Mouse (Mus musculus) ES-Bruce4 (cell line): ENCODE results near the gene Rab8a.

Experiments used
- CTCF ChIP-seq: IDR thresholded peaks from one replicate; pipeline ENCODE4 v1.8.1; 2011; ENCODE audit warnings: low read depth, low read length
- EP300 ChIP-seq: IDR thresholded peaks from 2 replicates; pipeline ENCODE4 v1.6.1; 2011; ENCODE audit warnings: low read depth, low read length; ENCODE audit not compliant: insufficient read depth
- POLR2A ChIP-seq: IDR thresholded peaks from one replicate; pipeline ENCODE4 v1.8.1; 2011; ENCODE audit warnings: low read length; ENCODE audit not compliant: insufficient read depth

GRCm38 (mm10) chr8:72143256-72143824, 17.7 kb upstream of the Rab8a start:
- TF ChIP-seq POLR2A = no peak
- TF ChIP-seq EP300 = no peak
- TF ChIP-seq CTCF = no peak
